Mouse (Mus musculus) urinary bladder, adult 2 months (tissue): Measurements from ENCODE around the gene Hsd11b2. TPM values are rescaled to one million over a fixed set of nuclear protein-coding genes. Genes with fewer than 3 reads are reported as not detected.
A peak's percentile ranks its signal among the peaks of the same experiment; 100 is the strongest.

Experiments
- DNase-seq: peaks from one replicate; pipeline ENCODE4 v3.0.0; 2022; ENCODE audit warnings: low spot score
- polyA plus RNA-seq: library from polyadenylated mRNA; depleted of rRNA; stranded (reverse); fragments of >200 nt; gene quantifications from 2 replicates; pipeline ENCODE4 v1.2.3, GENCODE M21; 2012; rRNA removed

Gene Hsd11b2
- 0.49 and 0.52 TPM in 2 replicates for polyA plus RNA-seq

DNA sequence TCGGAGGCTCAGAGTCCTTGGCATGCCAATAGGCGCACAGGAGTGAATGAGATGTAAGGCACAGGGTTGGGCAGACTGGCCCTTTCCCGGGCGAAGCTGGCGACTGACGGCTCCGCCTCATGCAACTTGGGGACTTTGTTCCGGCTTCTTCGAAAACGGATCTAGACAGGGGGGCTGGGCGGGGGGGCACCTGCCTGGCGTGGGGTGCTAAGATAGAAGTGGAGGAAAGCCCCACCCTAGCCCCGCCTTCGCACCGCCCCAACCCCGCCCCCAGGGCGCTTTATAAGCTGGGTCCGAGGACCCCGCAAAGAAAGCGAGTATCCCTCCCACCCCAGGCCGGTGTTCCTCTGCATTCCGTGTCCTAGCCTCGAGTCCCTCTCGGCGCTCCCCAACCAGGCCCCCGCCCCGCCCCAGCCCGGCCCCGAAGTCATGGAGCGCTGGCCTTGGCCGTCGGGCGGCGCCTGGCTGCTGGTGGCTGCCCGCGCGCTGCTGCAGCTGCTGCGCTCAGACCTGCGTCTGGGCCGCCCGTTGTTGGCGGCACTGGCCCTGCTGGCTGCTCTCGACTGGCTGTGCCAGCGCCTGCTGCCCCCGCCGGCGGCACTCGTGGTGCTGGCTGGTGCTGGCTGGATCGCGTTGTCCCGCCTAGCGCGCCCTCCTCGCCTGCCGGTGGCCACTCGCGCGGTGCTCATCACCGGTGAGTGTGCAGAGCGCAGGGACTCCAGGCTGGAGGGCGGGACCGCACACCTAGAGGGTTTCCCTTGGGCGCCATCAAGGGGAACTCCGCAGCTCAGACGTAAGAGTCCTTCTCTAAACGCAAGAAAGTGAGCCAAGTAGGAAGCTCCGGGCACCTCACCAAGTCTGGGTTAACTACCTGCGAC is at the start of gene Hsd11b2:
TSS of gene Hsd11b2 (plus strand) at position 320 of the 878 bp plus-strand sequence.
- DNase-seq = no peak

DNA sequence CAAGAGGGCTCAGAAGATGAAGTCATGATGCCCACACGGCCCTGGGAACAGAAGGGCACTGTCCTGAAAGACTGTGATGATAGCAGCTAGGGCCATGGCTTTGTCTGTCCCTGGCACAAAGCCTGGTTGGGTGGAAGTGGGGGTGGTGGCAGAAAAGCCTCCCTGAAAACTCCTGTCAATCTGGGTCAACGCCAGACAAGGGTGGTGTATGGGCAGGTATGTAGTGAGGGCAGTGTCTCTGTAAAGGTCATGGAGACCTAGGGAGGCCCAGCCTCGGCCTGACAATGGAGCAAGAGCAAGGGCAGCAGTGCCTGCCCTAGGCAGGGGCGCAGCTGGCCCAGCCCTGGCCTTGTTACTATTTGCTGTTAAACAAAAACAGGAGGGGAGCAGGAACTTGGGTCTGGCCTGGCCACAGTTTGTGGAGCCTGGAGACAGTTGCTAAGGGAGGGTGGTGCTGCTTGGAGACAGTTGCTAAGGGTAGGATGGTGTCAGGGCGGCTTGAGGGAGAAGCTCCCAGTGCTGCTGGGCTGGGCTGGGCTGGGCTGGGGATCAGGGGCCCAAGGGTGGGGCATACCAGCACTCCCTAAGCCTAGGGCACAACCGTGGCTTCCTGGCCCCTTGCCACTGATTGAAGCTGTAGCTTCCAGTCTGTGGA is 49.4 kb upstream of the Hsd11b2 start:
- no peak for DNase-seq

DNA sequence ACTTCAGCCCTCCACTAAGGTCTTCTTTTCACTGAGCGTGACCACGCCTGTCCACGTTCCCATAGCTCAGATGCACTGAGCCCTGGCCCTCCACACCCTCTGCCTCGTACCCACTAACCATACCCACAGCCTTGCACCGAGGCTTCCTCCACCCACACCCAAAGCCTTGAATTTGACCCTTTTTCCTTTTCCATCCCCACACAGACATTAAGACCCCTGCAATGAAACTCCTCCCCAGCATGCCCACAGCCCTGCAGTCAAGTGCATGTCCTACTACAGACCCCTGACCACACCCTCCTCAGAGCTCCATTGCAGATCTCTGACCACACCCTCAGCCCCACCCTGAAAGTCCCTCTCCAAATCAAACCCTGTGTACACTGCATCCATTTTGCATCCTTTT is 48.7 kb upstream of the Hsd11b2 start:
- DNase-seq = no peak

DNA sequence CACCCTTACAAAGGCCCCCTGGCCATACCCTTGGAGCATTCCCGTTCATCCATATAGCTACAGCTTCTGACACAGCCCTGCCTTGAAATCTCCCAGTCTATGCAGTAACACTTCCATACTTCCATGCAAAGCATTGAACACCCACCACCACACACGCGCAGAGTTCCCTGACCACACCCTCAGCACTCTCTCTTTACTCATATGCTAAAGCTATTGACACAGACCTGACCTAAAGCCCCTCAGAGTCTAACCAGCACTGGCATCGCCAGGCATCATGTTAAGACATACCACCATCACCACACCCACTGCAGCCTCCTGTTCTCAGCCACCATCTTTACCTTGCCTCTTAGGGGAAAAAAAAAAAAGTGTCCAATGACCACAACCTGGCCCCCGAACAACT is 48.3 kb upstream of the Hsd11b2 start:
- no peak for DNase-seq

DNA sequence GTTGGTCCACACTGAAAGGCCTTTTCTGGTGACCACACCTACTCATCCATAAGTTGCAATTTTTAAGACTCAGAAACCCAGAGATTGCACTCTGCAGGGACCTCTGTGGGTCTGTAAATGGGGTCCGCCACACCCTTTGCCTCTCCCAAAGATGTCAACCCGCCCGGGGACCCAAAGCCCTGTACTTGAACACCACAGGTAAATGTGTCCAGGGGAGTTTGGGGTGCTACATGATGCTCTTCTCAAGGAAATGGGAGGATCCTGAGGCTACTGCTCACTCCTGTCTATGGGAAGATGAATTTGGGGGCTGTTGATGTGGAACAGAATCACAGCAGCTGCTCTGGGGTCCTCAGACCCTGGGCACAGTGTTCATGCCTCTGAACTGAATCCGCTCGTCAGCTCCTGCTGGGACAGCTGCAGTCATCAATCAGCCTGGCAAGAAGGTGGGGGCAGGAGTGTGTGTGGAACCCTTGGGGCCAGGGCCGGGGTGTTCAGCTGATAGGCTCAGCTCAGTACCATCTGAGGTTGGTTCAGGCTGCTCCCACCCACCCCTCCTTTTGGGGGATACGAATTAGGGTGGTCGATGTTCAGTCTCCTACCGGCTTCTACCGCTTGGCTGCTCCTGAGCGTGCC is 47.8 kb upstream of the Hsd11b2 start:
- no peak for DNase-seq

DNA sequence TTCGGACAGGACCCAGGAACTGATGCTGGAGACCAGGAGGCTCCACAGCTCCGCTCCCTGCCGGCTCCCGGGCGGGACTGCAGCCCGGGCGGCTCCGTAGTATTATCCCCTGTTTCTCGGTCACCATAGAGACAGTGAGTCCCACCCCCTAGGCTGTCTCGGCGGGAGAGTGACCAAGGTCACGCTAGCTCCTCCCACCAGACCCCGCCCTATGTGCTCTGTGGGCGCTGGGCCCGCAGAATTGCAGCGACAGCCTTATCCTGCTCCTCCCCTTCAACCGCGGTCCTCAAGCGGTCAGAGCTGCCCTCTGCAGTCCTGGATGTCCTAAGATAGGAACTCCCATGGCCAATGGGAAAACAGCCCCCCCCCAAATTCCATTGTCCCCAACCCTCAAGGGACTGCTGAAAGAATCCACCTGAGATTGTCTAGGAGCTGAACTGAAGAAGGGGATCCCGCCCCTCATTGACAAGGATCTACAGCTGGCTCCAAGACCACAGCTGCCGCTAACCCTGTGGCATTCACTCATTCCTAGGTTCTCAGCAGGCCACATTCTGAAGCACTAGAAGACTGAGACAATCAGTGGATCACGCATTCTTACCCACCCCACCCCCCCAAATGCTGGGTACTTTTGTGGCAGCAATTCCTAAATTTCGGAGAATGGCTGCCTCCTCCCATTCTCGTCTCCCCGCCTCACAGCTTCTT is 47.1 kb upstream of the Hsd11b2 start, which contains the start of gene Tppp3:
TSS of gene Tppp3 (minus strand) at position 213 of the 702 bp plus-strand sequence.
- DNase-seq = peak; percentile 70

DNA sequence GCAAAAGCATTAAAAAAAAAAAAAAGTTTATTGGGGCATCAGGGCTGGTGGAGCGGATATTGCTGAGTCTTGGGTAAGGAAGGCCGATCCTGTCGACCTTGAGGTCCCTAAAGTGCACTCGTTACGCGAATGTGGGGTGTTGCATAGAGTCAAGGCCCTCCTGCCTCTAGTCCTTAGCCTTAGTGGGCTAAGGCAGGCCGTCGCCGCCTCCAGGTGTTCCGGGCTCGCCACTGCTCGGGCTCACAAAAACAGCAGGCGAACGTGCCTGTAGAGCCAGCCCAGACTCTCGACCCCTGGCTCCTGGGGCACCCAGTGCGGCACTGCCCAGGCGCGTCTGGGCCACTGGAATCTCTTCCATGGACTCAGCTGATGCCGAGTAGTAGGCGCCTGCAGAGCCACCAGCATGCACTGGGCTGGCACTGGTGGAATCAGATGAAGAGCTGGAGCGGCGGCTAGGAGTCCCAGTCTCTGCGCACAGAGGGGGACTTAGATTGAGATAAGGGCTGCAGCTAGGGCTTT is 46.1 kb upstream of the Hsd11b2 start:
- no peak for DNase-seq

DNA sequence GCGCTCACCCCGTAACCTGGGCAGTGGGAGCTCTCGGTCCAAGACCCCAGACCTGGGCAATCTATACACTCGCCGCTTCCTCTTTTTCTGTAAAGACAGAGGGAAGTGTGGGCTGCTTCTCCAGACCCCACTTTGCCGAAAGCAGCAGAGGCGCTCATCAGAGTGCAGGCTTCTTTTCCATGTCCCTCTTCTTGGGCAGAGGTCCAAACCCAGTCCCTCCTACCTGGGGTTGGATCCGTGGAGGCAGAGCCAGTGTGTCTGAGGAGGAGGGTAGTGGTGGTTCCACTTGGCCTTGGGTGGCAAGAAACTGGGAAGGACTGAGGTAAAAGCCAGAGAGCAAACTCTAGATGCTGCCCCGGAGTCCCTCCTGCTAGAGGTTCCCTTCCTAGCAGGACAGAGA is 45.6 kb upstream of the Hsd11b2 start:
- DNase-seq = no peak

DNA sequence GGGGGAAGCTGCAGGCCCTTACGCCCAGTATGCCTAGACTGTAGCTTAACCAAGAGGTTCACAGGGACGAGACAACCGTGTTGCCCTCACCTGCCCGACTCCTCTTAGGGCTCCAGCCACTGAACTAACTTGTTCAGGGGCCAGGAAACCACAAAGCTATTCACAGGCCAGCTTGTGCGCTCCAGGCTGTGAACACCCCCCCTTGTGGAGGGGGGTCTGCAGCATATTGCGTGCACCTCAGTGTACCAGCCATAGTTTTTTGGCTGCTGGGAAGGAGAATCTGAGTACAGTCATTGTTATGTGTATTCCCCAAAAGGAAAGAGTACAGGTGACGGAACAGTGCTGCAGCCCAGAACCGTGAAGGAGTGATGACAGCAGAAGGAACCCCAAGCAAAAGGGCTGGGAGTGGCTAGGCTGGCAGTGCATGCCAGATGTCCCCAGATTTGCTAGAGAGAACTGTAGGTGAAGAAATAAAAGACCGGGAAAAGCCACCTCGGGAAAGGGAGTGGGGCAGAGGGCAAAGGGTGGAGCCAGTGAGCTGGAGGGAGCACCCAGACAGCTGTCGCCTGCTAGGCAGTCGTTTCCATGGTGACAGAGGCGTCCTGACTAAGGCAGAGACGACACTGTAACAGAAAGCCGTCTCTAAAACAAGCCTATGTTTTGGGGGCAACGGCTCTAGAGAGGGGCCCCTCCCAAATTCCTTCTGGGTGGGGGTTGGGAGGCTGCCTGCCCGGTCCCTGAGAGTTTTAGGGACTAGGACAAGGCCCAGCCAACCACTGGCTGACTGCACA is 44.5 kb upstream of the Hsd11b2 start:
- DNase-seq = no peak

DNA sequence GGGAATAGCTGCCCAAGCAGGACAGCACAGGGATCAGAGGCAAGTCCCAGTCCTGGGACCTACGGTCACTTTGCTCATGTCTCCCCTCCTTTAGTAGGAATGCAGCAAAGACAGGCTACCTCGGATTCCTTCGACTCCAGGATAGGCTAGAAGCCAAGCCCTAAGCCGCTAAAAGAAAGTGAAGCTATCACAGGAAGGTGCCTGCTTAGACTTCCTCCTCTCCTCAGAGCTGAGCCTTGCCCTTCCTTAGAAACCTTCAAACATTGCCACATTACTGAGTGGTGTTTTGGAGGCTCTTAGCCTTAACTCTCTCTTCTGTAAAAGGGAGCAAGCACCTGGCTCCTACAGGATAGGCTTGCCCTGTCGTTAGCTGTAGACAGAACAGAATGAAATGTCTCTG is 43.9 kb upstream of the Hsd11b2 start:
- DNase-seq = no peak

DNA sequence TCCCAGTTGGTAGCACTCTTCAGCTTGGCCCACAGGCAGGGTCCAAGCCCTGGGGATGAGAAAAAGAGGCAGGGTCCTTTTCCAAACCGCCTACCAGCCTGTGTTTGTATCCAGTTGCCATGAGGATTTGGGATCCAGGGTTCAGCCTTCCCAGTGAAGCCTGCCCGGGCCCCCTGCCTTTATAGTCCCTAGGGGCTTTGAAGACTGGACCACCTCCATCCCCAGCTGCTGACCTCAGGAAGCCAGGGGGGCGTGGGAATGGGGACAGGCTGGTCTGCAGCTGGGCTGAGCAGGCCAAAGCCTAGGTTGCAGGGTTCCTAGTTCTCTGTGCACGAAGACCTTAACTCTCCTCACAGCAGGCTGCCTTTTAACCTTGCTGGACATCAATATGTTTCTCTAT is 43.3 kb upstream of the Hsd11b2 start:
- DNase-seq = no peak

DNA sequence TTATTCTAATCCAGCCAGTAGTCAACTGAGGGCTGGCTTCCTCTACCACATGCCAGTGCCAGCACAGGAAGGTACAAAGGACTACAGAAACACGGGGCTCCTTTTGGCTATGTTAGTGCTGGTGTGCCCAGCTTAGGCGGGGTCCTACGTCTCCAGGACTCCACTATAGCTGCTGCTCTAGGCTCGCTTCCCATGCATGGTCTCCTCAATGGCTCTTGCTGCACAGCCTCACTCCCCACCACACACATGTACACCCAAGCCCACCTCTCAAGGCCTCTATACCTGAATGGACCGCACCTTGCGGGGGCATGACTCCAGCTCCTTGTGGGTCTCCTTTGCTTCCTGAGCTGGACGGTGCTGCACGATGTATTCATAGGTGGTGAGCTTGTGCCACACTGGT is 42.8 kb upstream of the Hsd11b2 start:
- no peak for DNase-seq

DNA sequence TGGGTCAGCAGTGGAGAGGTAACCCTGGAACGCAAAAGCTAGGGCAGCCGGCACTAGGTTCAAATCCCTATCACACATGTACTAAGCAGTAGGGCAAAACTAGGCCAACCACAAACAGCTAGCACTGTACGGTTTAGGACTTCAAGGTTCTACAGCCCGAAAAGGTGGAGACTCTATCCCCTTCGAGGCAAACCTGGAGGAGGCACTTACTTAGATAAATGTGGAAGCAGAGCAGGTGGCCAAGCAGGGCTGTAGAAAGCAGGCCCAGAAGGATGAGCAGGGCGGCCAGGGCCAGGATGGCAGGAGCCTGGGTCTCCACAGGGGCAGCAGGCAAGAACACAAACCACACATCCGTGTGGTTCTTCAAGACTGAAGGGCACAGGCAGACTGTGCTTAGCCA is 42.4 kb upstream of the Hsd11b2 start:
- no peak for DNase-seq

DNA sequence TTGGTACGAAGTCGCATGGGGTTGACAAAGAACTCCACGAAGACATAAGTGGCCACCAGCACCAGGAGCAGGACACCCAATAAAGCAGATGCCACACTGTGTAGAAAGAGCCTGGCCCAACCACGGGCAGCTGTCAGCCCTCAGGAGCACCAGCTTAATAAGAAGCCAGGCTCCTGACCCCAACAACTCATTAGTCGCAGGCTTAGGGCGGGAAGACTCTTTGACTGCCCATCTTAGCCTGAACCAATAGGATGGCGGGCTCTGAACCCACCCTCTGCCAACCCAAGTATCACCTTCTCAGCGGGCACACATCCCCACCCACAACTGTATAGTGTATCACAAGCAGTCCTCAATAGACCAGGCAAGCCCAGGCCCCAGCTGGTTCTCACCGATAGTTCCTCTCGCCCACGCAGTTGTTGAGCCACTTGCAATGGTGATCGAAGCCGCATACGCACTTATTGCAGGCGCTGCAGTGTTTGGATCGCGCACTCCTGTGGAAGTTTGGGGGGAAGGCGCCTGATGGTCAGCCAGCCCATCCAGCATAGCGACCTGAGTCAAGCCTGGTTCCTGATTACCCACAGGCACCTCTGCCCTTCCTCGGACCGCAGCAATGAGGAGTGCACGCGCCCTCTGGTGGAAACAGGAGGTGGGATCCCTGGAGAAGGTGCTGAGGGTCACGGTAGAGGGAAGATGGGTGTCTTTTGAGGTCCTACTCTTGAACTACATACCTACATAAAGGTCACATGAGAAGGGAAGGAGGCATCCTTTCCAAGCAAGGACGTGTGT is 41.7 kb upstream of the Hsd11b2 start:
- no peak for DNase-seq

DNA sequence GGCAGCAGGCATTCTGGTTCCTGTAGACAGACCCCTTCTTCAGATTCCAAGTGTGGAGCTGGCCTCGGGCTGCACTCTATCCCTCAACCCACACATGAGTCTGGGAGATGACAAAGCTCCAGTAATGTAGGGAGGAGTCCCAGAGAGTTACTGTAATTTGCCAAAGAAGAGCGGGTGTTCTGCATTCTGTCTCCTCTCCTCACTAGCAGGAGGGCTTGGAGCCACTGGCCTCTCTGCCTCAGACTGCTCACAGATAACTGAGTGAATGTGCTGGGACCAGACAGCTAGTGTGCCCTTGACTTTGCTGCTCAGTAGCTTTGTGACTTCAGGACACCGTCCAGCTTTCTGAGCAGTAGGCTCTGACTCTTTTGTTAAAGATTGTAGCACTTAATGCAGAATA is 40.8 kb upstream of the Hsd11b2 start:
- DNase-seq = no peak

DNA sequence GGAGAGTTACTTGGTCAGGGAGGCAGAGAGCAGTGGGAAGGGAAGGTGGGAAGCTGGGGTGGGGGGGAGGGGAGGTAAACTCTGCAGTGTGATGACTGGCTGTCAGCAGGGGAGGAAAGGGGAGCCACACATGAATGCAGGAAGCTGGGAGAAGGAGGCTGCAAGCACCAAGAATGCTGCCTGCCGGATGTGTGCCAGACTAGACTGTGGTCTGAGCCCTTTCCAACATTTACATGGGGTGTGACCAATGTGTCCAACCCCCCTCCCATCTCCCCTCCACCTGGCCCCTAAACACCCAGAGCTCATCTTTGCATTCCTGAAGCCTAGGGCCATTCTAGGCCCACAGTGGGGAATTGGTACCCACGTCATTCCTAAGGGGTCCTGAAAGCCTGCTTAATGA is 37.5 kb upstream of the Hsd11b2 start:
- DNase-seq = no peak

DNA sequence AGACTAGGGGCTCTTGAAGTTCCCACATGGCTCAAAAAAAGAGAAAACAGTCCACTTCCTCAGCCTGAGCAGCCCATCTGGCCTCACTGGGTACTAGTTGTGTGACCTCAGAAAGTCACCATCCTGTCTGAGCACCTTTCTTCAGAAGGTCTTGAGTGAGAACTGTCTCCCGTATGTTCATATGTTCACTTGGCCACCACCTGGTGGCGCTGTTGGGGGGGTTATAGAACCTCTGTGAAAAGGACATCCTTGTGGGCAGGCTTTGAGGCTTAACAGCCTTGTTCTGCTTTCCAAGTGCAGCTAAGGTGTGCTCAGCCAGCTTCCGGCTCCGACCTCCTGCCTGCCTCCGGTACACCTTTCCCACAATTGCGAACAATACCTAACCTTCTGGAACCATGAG is 37.1 kb upstream of the Hsd11b2 start:
- DNase-seq = no peak

DNA sequence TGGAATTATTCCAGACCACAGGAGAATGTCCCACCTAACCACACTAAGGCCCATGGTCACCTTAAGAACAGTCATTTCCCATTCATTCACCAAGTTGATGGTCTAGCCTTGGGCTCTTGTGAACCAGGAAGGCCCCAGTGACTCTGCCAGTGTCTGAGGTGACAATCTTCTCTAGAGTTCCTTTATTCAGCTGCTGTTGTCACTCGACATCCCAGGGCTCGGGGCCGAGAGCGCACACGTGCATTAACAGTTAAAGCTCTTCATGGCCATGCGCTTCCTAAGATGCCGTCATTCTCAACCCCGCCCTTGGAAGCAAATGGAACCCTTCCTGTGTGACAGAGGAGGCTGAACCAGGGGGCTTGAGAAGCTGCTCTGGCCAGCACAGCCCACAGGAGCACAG is 36.4 kb upstream of the Hsd11b2 start:
- DNase-seq = no peak

DNA sequence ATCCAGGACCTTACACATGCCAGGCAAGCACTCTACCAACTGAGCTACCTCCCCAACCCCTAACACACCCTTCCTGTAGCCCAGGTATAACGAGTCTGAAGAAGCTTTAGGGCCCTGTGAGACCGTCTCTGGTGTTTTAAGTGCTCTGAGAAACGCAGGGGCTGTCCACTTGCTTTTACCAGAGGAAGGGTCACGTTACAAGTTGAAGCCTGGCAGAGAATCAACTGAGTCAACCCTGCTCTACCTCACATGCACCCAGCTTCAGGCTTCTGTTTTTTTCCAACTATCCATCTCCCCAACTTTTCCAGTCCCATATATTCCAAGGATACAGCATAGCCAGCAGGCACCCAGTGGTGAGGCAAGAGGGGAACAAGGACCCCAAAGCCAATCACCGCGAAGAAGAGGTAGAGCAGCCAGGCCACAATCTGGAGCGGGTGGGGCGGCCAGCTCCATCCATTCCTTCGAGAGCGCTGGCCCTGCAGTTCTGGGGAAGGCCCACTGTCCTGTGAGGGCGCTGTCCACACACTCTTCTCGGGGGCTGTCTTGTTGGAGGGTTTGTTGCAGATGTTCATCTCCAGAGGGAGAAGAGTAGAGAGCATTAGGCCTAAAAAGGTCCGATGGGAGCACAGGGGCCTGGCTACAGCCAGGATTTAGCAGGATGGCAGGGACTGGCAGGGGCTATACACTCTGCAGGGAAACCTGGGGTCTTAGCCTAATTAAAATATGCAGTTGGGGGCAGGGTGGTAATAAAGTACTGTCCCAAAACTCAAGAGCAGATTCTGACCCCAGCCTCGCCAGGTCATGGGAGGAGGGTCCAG is 35.1 kb upstream of the Hsd11b2 start:
- DNase-seq = no peak

DNA sequence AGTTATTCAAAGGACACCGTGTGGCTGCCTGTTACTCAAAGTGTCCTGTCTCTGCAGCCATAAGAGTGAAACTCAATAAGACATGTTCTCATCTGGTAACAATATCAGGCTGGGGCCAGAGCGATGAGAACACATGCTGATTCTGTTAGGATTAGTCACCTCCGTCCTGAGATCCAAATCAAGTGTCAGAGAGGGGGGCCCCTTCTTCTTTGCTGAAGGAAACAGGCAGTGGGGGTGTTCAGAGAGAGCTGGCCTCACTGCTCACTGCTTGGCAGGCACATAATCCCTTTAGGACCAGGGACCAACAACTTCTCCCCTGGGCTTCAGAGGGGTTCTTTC is 34.6 kb upstream of the Hsd11b2 start:
- no peak for DNase-seq
